Mouse (Mus musculus) MEL (cell line): ENCODE results near the gene Wiz.

ENCODE experiments used
- CTCF ChIP-seq, 3 experiments: IDR thresholded peaks in 2 of 3; conservative IDR thresholded peaks in 1 of 3; 2 replicates each; pipeline ENCODE4 v1.5.1; 2011 to 2012; ENCODE audit warnings: low read length in 3 of 3, low read depth in 2 of 3, mild to moderate bottlenecking in 2 of 3, improper control_type of control experiment in 1 of 3, inconsistent platforms in 1 of 3, mixed read lengths in 1 of 3, moderate library complexity in 1 of 3; ENCODE audit not compliant: control insufficient read depth in 1 of 3, insufficient read depth in 1 of 3, poor library complexity in 1 of 3, severe bottlenecking in 1 of 3
- HCFC1 ChIP-seq: IDR thresholded peaks from 2 replicates; pipeline ENCODE4 v1.6.1; 2012; ENCODE audit warnings: low read depth, mild to moderate bottlenecking, inconsistent platforms, low read length, improper control_type of control experiment, moderate library complexity
- MEF2A ChIP-seq: IDR thresholded peaks from 2 replicates; pipeline ENCODE4 v1.6.1; 2014; ENCODE audit warnings: low read depth, mild to moderate bottlenecking, inconsistent platforms, low read length, improper control_type of control experiment; ENCODE audit not compliant: poor library complexity, insufficient replicate concordance, severe bottlenecking; ENCODE audit errors: extremely low read depth
- POLR2A ChIP-seq, 2 experiments: IDR thresholded peaks; 2 replicates each; pipeline ENCODE4 v1.6.1; 2011 to 2012; ENCODE audit warnings: low read length in 2 of 2, mild to moderate bottlenecking in 2 of 2, control low read depth in 1 of 2, improper control_type of control experiment in 1 of 2, low read depth in 1 of 2, moderate library complexity in 1 of 2; ENCODE audit not compliant: control insufficient read depth in 1 of 2, insufficient read depth in 1 of 2, poor library complexity in 1 of 2
- RCOR1 ChIP-seq: IDR thresholded peaks from 2 replicates; pipeline ENCODE4 v1.6.1; 2012; ENCODE audit warnings: low read depth, mild to moderate bottlenecking, inconsistent platforms, low read length, improper control_type of control experiment
- SMC3 ChIP-seq: IDR thresholded peaks from 2 replicates; pipeline ENCODE4 v1.6.1; 2011; ENCODE audit warnings: low read depth, low read length, improper control_type of control experiment
- ZC3H11A ChIP-seq: IDR thresholded peaks from 2 replicates; pipeline ENCODE4 v1.6.1; 2012; ENCODE audit warnings: low read depth, mild to moderate bottlenecking, inconsistent platforms, low read length, improper control_type of control experiment
- ZKSCAN1 ChIP-seq: IDR thresholded peaks from 2 replicates; pipeline ENCODE4 v1.6.1; 2012; ENCODE audit warnings: low read depth, mild to moderate bottlenecking, inconsistent platforms, low read length, improper control_type of control experiment, moderate library complexity

DNA sequence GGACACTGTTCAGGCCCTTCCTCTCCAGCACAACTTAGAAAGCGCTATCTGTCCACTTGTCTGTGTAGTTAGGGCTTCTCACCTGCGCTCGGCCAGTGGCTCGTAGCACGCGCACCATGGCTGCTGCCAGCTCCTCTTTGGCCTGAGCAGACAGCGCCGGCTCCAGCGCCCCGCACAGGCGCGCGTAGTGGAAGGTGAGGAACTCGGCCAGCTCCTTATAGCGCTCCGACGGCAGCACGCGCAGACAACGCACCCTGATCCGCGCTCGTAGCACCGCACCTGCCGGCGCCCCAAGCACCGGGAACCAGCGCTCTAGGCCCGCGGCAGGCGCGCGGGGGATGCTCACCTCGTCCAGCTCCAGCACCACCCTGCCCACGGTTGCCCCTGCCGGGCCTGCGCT, 7.0 kb upstream of the Wiz start:
- TF ChIP-seq CTCF (IDR thresholded peaks at IDR 0.05 in 2 of 3, conservative IDR thresholded peaks at IDR 0.05 in 1 of 3; ENCODE audit: control insufficient read depth in 1 of 3, insufficient read depth in 1 of 3, low read depth in 2 of 3, low read length in 3 of 3, poor library complexity in 1 of 3, severe bottlenecking in 1 of 3) (no peak), RCOR1 (no peak), ZKSCAN1 (no peak), HCFC1 (no peak), POLR2A (IDR thresholded peaks at IDR 0.05; ENCODE audit: control insufficient read depth in 1 of 2, insufficient read depth in 1 of 2, low read depth in 1 of 2, low read length in 2 of 2, poor library complexity in 1 of 2) (no peak), ZC3H11A (no peak), MEF2A (no peak), SMC3 (no peak)
